Mouse (Mus musculus) embryo, embryonic 10 days (tissue): ENCODE measurements around the gene Sncg.
"Not testable (repeated sequence)": the region's sequence is repeated elsewhere in the genome, so short reads cannot be mapped to it uniquely, and the experiment has no call there.

Experiments
- DNase-seq: peaks from one replicate; pipeline ENCODE4 v3.0.0-alpha.2; 2015; ENCODE audit warnings: low spot score

The Sncg gene

GRCm38 (mm10) chr14:34370921-34371320, 3.7 kb downstream of the Sncg start:
- DNase-seq = no peak

GRCm38 (mm10) chr14:34370203-34370602, 4.4 kb downstream of the Sncg start:
- DNase-seq = no peak

GRCm38 (mm10) chr14:34365147-34365507, 9.5 kb downstream of the Sncg start:
- no peak for DNase-seq

- DNase-seq = not testable (repeated sequence)
These were observed 10.1 kb downstream of the Sncg start for GRCm38 (mm10) chr14:34364254-34365146.

GRCm38 (mm10) chr14:34363490-34364253, 10.9 kb downstream of the Sncg start:
- DNase-seq = peak; percentile 56

GRCm38 (mm10) chr14:34362726-34363445, 11.7 kb downstream of the Sncg start:
- DNase-seq = peak; percentile 80

GRCm38 (mm10) chr14:34362135-34362534, 12.5 kb downstream of the Sncg start:
- no peak for DNase-seq

GRCm38 (mm10) chr14:34360251-34360650, 14.3 kb downstream of the Sncg start:
- no peak for DNase-seq

GRCm38 (mm10) chr14:34359676-34360244, 14.8 kb downstream of the Sncg start:
- DNase-seq = no peak

- no peak for DNase-seq
These were observed 16.7 kb downstream of the Sncg start for GRCm38 (mm10) chr14:34357671-34358455.

GRCm38 (mm10) chr14:34355301-34355700, 19.3 kb downstream of the Sncg start, which contains the start of gene Fam25c:
Gene Fam25c, minus strand, starts transcription at chr14:34355433.
- DNase-seq = no peak

- DNase-seq = no peak
These were observed 20.1 kb downstream of the Sncg start for GRCm38 (mm10) chr14:34354456-34354855.

- DNase-seq = no peak
These were observed 21.3 kb downstream of the Sncg start for GRCm38 (mm10) chr14:34353326-34353725.

GRCm38 (mm10) chr14:34352523-34352922, 22.1 kb downstream of the Sncg start:
- no peak for DNase-seq

GRCm38 (mm10) chr14:34351660-34352059, 22.9 kb downstream of the Sncg start:
- no peak for DNase-seq

GRCm38 (mm10) chr14:34349007-34349406, 25.6 kb downstream of the Sncg start:
- no peak for DNase-seq

- no peak for DNase-seq
These were observed 26.3 kb downstream of the Sncg start for GRCm38 (mm10) chr14:34348301-34348700.

GRCm38 (mm10) chr14:34347084-34347483, 27.5 kb downstream of the Sncg start:
- DNase-seq = no peak

- peak; percentile 35 for DNase-seq
These were observed 28.6 kb downstream of the Sncg start for GRCm38 (mm10) chr14:34345771-34346566.

- DNase-seq = no peak
These were observed 30.2 kb downstream of the Sncg start for GRCm38 (mm10) chr14:34344361-34344760.
